Mouse (Mus musculus) hindbrain, embryonic 15.5 days (tissue): ENCODE results near the gene Tfb1m. TPM values are rescaled to one million over a fixed set of nuclear protein-coding genes. Genes with fewer than 3 reads are reported as not detected.
A peak's percentile ranks its signal among the peaks of the same experiment; 100 is the strongest.

Experiments used
- ATAC-seq: fragments of 200-750 bp; cut with Nextera tagmentation; 2 replicates; pipeline ENCODE4 v1.8.0; 2017; ENCODE audit warnings: low read depth, moderate number of reproducible peaks, moderate TSS enrichment; ENCODE audit not compliant: low FRiP score
- H3K27ac ChIP-seq: fragments of 300-500 bp; sonication (generic); replicated peaks from 2 replicates; pipeline ENCODE4 v1.5.1; 2015; ENCODE audit warnings: mild to moderate bottlenecking, inconsistent platforms
- H3K27me3 ChIP-seq: fragments of 300-500 bp; sonication (generic); 2 replicates; pipeline ENCODE4 v1.6.1; 2015; ENCODE audit warnings: control low read depth, inconsistent platforms
- H3K36me3 ChIP-seq: fragments of 300-500 bp; sonication (generic); 2 replicates; pipeline ENCODE4 v1.6.1; 2015; ENCODE audit warnings: control low read depth, inconsistent platforms
- H3K4me1 ChIP-seq: fragments of 300-500 bp; sonication (generic); replicated peaks from 2 replicates; pipeline ENCODE4 v1.6.1; 2015; ENCODE audit warnings: control low read depth, inconsistent platforms
- H3K4me2 ChIP-seq: fragments of 300-500 bp; sonication (generic); 2 replicates; pipeline ENCODE4 v1.6.1; 2015; ENCODE audit warnings: moderate library complexity, mild to moderate bottlenecking, inconsistent platforms
- H3K4me3 ChIP-seq: fragments of 300-500 bp; sonication (generic); 2 replicates; pipeline ENCODE4 v1.5.1; 2015; ENCODE audit warnings: mild to moderate bottlenecking, inconsistent platforms
- H3K9ac ChIP-seq: fragments of 300-500 bp; sonication (generic); 2 replicates; pipeline ENCODE4 v1.6.1; 2015; ENCODE audit warnings: inconsistent platforms
- H3K9me3 ChIP-seq: fragments of 300-500 bp; sonication (generic); 2 replicates; pipeline ENCODE4 v1.6.1; 2016; ENCODE audit warnings: control low read depth, inconsistent platforms
- WGBS: fragments of 180-500 bp; shearing (Covaris S2); methylation state at CpG from one replicate; pipeline ENCODE4 v1.1.7; 2015; 5-methylcytosine and 5-hydroxymethylcytosine counted together
- polyA plus RNA-seq: library from polyadenylated mRNA; unstranded; fragments of >200 nt; fragmentation: Nextera tagmentation; extraction: Ambion mirVana; gene quantifications from 2 replicates; pipeline ENCODE4 v1.2.1, GENCODE M21; 2015

Tfb1m gene
- polyA plus RNA-seq, 1 experiment from 2014 or later: 14.6 TPM

- no peak overlapping the region for H3K4me2 ChIP-seq
- WGBS: 89% methylated on average over 5 of the region's 5 CpGs
- no peak overlapping the region for H3K27ac ChIP-seq
- 0 out of 2 replicates have a peak, but pooled peaks cover 3% of the 10 kb centered on the region for H3K36me3 ChIP-seq
- no peak overlapping the region for H3K4me3 ChIP-seq
- no peak for ATAC-seq
- H3K9ac ChIP-seq: no peak overlapping the region
- H3K9me3 ChIP-seq: no peaks in the 10 kb centered on the region
- no peaks in the 10 kb centered on the region for H3K27me3 ChIP-seq
- H3K4me1 ChIP-seq: no peaks in the 10 kb centered on the region
These were observed 16.5 kb downstream of the Tfb1m start for GRCm38 (mm10) chr17:3541033-3541432.

DNA sequence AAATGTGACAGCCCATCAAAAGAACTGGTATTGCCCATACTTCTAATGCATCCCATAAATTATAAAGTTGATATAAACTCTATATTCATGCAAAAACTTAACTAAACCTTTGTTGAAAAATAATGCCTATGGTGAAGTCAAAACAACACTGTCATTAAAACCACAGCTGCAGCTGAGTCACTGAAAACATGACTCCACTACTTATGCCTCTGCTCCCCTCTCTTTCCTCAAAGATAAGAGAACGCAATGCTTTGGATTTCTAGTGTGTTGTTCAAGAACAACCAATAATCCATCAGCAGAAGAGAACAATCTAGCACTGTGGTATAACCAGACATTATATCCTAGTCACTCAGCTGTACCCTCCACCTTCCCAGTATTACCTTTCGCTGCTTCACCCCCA, 17.3 kb downstream of the Tfb1m start:
- no peak for ATAC-seq
- no peak overlapping the region for H3K9ac ChIP-seq
- 96% methylated on average over 2 of the region's 2 CpGs for WGBS
- H3K27ac ChIP-seq: no peak overlapping the region
- H3K27me3 ChIP-seq: no peaks in the 10 kb centered on the region
- H3K9me3 ChIP-seq: no peaks in the 10 kb centered on the region
- H3K4me2 ChIP-seq: no peak overlapping the region
- H3K4me3 ChIP-seq: no peak overlapping the region
- no peaks in the 10 kb centered on the region for H3K4me1 ChIP-seq
- H3K36me3 ChIP-seq: 0 out of 2 replicates have a peak, but pooled peaks cover 3% of the 10 kb centered on the region

DNA sequence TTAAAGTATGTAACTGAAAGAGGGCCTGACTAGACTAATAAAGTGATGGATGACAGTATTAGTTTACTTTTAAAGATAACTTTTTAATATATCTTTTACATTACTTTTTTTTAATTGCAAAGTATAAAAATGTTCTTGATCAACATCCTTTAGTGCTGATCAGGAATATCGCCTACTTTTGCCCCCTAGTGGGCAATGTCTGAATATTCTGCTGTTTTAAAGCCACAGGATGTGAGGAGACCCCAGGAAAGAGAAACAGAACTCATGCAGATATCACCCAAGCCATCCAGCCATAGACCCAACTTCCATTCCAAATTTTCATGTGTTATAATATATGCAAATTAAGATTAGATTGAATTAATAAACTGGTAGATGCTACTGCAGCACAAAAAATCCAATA, 24.2 kb downstream of the Tfb1m start:
- Histone ChIP-seq H3K27ac (no peak overlapping the region), H3K4me1 (no peaks in the 10 kb centered on the region)
- 28% methylated on average over 1 of the region's 1 CpGs for whole genome bisulfite sequencing

DNA sequence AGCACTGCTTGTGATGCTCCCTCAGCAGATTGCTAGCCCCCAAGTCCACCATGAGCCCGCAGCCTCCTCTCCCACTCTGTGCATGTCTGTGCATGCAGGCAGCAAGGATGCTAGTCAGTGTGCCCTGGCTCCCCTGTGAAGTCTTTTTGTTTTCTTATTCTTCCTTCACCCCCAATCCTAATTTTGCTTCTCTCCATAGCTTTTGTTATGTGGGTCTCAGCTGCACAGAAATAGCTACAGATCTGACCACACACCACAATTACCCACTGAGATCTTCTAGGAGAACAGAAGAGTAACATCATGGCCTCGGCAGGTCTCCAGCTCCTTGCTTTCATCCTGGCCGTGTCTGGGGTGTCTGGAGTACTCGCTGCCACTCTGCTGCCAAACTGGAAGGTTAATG, 25.3 kb downstream of the Tfb1m start, which contains the start of gene Cldn20:
Gene Cldn20, plus strand, starts transcription at position 301 of the 400 bp plus-strand sequence.
- no peaks in the 10 kb centered on the region for H3K4me1 ChIP-seq
- H3K36me3 ChIP-seq: no peaks in the 10 kb centered on the region
- no peak within 1 kb of the TSS for H3K9ac ChIP-seq
- no peaks in the 10 kb centered on the region for H3K9me3 ChIP-seq
- H3K27me3 ChIP-seq: no peaks in the 10 kb centered on the region
- 92% methylated on average over 4 of the region's 4 CpGs for WGBS
- no peak within 1 kb of the TSS for H3K4me3 ChIP-seq
- H3K4me2 ChIP-seq: no peak within 1 kb of the TSS
- ATAC-seq: no peak
- no peak within 1 kb of the TSS for H3K27ac ChIP-seq

More for the DNA sequence above, 24.2 kb downstream of the Tfb1m start:
- H3K36me3 ChIP-seq: no peaks in the 10 kb centered on the region
- no peak overlapping the region for H3K4me3 ChIP-seq
- H3K27me3 ChIP-seq: no peaks in the 10 kb centered on the region
- no peak overlapping the region for H3K9ac ChIP-seq
- no peak for ATAC-seq
- no peaks in the 10 kb centered on the region for H3K9me3 ChIP-seq
- H3K4me2 ChIP-seq: no peak overlapping the region

- Histone ChIP-seq H3K4me3 (no peak overlapping the region), H3K9ac (no peak overlapping the region), H3K4me2 (no peak overlapping the region), H3K36me3 (no peaks in the 10 kb centered on the region), H3K27me3 (no peaks in the 10 kb centered on the region), H3K4me1 (no peaks in the 10 kb centered on the region), H3K9me3 (no peaks in the 10 kb centered on the region), H3K27ac (no peak overlapping the region)
- WGBS: 85% methylated on average over 1 of the region's 1 CpGs
- no peak for ATAC-seq
These were observed 25.9 kb downstream of the Tfb1m start for GRCm38 (mm10) chr17:3531641-3532040.

DNA sequence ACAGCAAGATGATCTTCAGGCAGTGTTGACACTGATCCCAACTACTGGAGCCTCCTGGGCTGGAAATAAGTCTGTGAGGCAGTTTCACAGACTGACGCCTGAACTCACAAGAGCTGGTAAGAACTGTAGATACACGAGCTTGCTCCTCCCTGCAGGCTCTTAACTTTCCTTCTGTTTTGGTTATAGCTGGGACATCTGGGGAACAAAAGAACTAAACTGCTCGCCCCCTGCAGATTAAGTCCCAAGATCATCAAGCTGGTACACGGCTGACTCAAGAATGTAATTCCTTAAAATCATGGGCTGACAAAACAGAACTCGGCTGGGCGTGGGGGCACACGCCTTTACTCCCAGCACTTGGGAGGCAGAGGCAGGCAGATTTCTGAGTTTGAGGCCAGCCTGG, 27.0 kb downstream of the Tfb1m start:
- no peak overlapping the region for H3K27ac ChIP-seq
- no peak overlapping the region for H3K9ac ChIP-seq
- ATAC-seq: no peak
- H3K4me1 ChIP-seq: no peaks in the 10 kb centered on the region
- H3K27me3 ChIP-seq: no peaks in the 10 kb centered on the region
- no peak overlapping the region for H3K4me3 ChIP-seq
- H3K9me3 ChIP-seq: no peaks in the 10 kb centered on the region
- WGBS: 75% methylated on average over 7 of the region's 7 CpGs
- no peaks in the 10 kb centered on the region for H3K36me3 ChIP-seq
- no peak overlapping the region for H3K4me2 ChIP-seq

DNA sequence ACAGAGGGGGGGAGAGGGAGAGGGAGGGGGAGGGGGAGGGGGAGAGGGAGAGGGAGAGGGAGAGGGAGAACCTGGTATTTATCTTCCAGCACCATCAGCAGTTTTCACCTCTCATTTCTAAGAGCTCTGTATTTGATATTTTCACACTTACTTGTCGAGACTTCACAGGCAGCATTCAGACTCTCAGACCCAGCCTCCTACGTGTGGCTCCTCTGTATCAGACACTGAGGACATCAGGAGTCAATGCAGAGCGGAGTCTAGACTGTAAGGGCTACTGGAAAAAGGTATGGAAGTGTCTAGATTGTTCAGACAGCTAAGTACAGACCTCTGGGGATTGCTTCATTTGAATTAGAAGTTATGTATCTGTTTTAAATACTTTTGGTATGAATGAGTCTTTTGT, 28.1 kb downstream of the Tfb1m start:
- Histone ChIP-seq H3K36me3 (no peaks in the 10 kb centered on the region), H3K27ac (no peak overlapping the region), H3K9ac (no peak overlapping the region), H3K4me3 (no peak overlapping the region), H3K4me2 (no peak overlapping the region), H3K9me3 (no peaks in the 10 kb centered on the region), H3K27me3 (no peaks in the 10 kb centered on the region), H3K4me1 (no peaks in the 10 kb centered on the region)
- no peak for ATAC-seq
- WGBS: 76% methylated on average over 3 of the region's 3 CpGs

GRCm38 (mm10) chr17:3527841-3528471, 29.6 kb downstream of the Tfb1m start:
- WGBS: 69% methylated on average over 6 of the region's 6 CpGs
- Histone ChIP-seq H3K27me3 (no peaks in the 10 kb centered on the region), H3K9ac (no peak overlapping the region), H3K4me2 (no peak overlapping the region), H3K4me3 (no peak overlapping the region), H3K27ac (no peak overlapping the region), H3K9me3 (no peaks in the 10 kb centered on the region), H3K4me1 (no peaks in the 10 kb centered on the region), H3K36me3 (no peaks in the 10 kb centered on the region)
- no peak for ATAC-seq

DNA sequence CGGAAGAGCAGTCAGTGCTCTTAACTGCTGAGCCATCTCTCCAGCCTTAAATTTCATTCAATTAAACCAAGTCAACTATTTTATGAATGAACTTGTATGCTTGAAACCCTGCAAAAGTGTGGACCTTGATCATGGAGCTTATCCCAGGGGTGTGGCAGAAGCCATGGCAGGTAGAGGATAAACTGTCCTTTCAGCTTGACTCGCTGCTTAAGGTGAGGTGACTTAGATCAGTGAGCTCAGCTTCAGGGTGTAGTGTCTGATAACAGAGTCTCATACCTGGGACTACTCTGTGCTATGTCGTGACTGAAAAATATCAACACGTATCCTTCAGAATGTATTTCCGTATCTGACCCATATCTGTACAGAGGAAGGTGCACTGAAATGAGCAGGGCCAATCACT, 37.2 kb downstream of the Tfb1m start:
- no peak overlapping the region for H3K9ac ChIP-seq
- ATAC-seq: no peak

DNA sequence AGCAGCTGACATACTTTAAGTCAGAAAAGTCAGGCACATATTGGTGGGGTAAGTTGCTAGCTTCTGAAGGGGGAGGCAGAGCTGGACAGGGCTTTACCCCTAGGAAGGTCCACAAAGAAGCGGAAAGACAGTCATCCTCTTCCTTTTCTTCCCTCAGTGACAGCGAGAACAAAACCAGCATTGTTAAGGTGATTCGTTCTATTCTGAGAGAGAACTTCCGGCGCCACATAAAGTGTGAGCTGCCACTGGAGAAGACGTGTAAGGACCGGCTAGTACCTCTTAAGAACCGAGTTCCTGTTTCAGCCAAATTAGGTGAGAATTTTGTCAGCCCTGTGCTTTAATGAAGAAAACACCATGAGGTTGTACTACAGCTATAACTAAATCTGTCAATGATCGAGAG, 41.2 kb downstream of the Tfb1m start:
- no peaks in the 10 kb centered on the region for H3K9me3 ChIP-seq
- H3K27me3 ChIP-seq: no peaks in the 10 kb centered on the region
- H3K4me3 ChIP-seq: no peak overlapping the region
- H3K9ac ChIP-seq: no peak overlapping the region
- H3K4me2 ChIP-seq: no peak overlapping the region
- H3K27ac ChIP-seq: no peak overlapping the region
- ATAC-seq: no peak
- H3K4me1 ChIP-seq: no peaks in the 10 kb centered on the region
- WGBS: 24% methylated on average over 9 of the region's 9 CpGs
- no peaks in the 10 kb centered on the region; the same call in 1 of the 2 replicates for H3K36me3 ChIP-seq

More for the DNA sequence above, 37.2 kb downstream of the Tfb1m start:
- H3K4me1 ChIP-seq: no peaks in the 10 kb centered on the region
- no peaks in the 10 kb centered on the region for H3K27me3 ChIP-seq
- H3K4me2 ChIP-seq: no peak overlapping the region
- H3K9me3 ChIP-seq: no peaks in the 10 kb centered on the region
- H3K27ac ChIP-seq: no peak overlapping the region
- H3K36me3 ChIP-seq: no peaks in the 10 kb centered on the region
- 96% methylated on average over 5 of the region's 5 CpGs for WGBS
- H3K4me3 ChIP-seq: no peak overlapping the region

DNA sequence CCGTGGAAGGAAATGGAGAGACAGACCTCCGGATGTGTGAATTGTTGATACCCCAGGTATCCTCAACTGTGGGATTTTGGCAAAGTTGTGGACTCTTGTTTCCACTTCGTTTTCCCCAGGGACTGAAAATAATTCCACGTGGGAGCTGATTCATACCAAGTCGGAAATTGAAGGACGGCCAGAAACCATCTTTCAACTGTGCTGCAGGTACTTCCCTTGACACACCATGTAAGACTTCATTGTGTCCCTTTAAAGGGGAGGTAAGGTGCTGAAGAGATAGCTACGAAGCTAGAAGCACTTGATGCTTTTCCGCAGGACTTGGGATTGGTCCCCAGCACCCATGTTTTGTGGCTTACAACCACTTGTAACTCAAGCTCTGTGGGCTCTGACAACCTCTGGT, 41.7 kb downstream of the Tfb1m start:
- 91% methylated on average over 8 of the region's 8 CpGs for WGBS
- no peak for ATAC-seq
- H3K4me2 ChIP-seq: no peak overlapping the region

GRCm38 (mm10) chr17:3514316-3514715, 43.3 kb downstream of the Tfb1m start:
- Histone ChIP-seq H3K4me1 (no peaks in the 10 kb centered on the region), H3K27me3 (no peaks in the 10 kb centered on the region), H3K9me3 (no peaks in the 10 kb centered on the region), H3K27ac (no peak overlapping the region), H3K4me2 (no peak overlapping the region), H3K4me3 (no peak overlapping the region), H3K36me3 (no peaks in the 10 kb centered on the region; the same call in 1 of the 2 replicates), H3K9ac (no peak overlapping the region)
- no peak for ATAC-seq
- WGBS: 90% methylated on average over 5 of the region's 5 CpGs

More for the DNA sequence above, 41.7 kb downstream of the Tfb1m start:
- H3K27me3 ChIP-seq: no peaks in the 10 kb centered on the region
- no peaks in the 10 kb centered on the region for H3K4me1 ChIP-seq
- H3K4me3 ChIP-seq: no peak overlapping the region
- no peaks in the 10 kb centered on the region; the same call in 1 of the 2 replicates for H3K36me3 ChIP-seq
- no peak overlapping the region for H3K9ac ChIP-seq
- H3K27ac ChIP-seq: no peak overlapping the region
- H3K9me3 ChIP-seq: no peaks in the 10 kb centered on the region

- Histone ChIP-seq H3K4me1 (no peaks in the 10 kb centered on the region), H3K9me3 (no peaks in the 10 kb centered on the region), H3K4me2 (no peak overlapping the region), H3K4me3 (no peak overlapping the region), H3K27me3 (no peaks in the 10 kb centered on the region), H3K9ac (no peak overlapping the region), H3K27ac (no peak overlapping the region), H3K36me3 (no peaks in the 10 kb centered on the region; the same call in 1 of the 2 replicates)
- ATAC-seq: peak; percentile 81
- 24% methylated on average over 1 of the region's 1 CpGs for WGBS
These were observed 47.7 kb downstream of the Tfb1m start for GRCm38 (mm10) chr17:3509841-3510240.
